Mouse (Mus musculus): Measurements from ENCODE around the gene Tet3. TPM values are rescaled to one million over a fixed set of nuclear protein-coding genes. Genes with fewer than 3 reads are reported as not detected.
A peak's percentile ranks its signal among the peaks of the same experiment; 100 is the strongest.

Tet3 gene
- polyA plus RNA-seq, 1 experiment from 2014 or later, result 7.9 TPM

DNA sequence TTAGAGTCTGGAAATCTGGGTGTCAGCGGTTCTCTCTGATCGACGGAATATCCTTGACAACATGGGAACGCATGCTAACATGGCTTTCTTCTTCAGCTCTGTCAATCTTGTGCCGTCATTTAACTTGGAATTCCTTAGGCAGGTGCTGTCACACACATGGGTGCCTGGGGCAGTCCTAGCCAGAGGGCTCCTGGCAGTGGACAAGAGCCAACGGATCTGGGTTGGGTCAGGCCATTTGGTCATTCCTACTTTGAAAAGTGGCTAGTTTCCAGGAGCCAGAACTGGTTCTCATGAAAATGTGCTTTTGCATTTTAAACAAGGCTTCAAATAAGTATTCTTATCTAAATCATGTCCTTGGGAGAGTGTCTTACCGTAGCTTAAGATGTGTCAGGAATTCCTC lies 12.9 kb upstream of the Tet3 start:
- 0 out of 2 replicates have a peak, but pooled peaks cover 2% of the 10 kb centered on the region for H3K4me1 ChIP-seq (ENCODE audit: insufficient read depth)
- TF ChIP-seq CTCF (IDR thresholded peaks at IDR 0.05; ENCODE audit: low read depth), result no peak
- TF ChIP-seq EP300 (IDR thresholded peaks at IDR 0.05; ENCODE audit: low read depth), result no peak
- no peaks in the 10 kb centered on the region for H3K9me3 ChIP-seq (ENCODE audit: low read length)
- no peaks in the 10 kb centered on the region for H3K36me3 ChIP-seq (replicated peaks; ENCODE audit: insufficient read depth, low read length)
- no peaks in the 10 kb centered on the region for H3K27me3 ChIP-seq (ENCODE audit: insufficient read depth, low read length)
- H3K9ac ChIP-seq (replicated peaks), result no peak overlapping the region
- no peak overlapping the region for H3K4me2 ChIP-seq (ENCODE audit: low read depth, low read length)
- 88% methylated on average over 7 of the region's 7 CpGs for WGBS (ENCODE audit: insufficient replicate concordance)
- no peak overlapping the region for H3K4me3 ChIP-seq (ENCODE audit: low read depth, low read length)
- DNase-seq, result no peak
- H3K27ac ChIP-seq (ENCODE audit: low read depth), result no peak overlapping the region
- no peak for ATAC-seq

GRCm38 (mm10) chr6:83464011-83464410 lies 5.1 kb upstream of the Tet3 start:
- TF ChIP-seq EP300 (IDR thresholded peaks at IDR 0.05; ENCODE audit: low read depth), result no peak
- no peak for TF ChIP-seq CTCF (IDR thresholded peaks at IDR 0.05; ENCODE audit: low read depth)
- no peak overlapping the region for H3K4me2 ChIP-seq (ENCODE audit: low read depth, low read length)
- H3K27ac ChIP-seq (ENCODE audit: low read depth), result no peak overlapping the region
- no peak overlapping the region for H3K9ac ChIP-seq (replicated peaks)
- ATAC-seq, result no peak
- peaks cover 3% of the 10 kb centered on the region; the same call in 1 of the 2 replicates for H3K4me1 ChIP-seq (ENCODE audit: insufficient read depth)
- H3K4me3 ChIP-seq (ENCODE audit: low read depth, low read length), result no peak overlapping the region
- no peaks in the 10 kb centered on the region for H3K36me3 ChIP-seq (replicated peaks; ENCODE audit: insufficient read depth, low read length)
- H3K27me3 ChIP-seq (ENCODE audit: insufficient read depth, low read length), result no peaks in the 10 kb centered on the region
- DNase-seq, result no peak
- H3K9me3 ChIP-seq (ENCODE audit: low read length), result no peaks in the 10 kb centered on the region

- peak overlapping the region; percentile 85 for H3K4me3 ChIP-seq (ENCODE audit: low read depth, low read length)
- H3K4me2 ChIP-seq (ENCODE audit: low read depth, low read length), result peak overlapping the region; percentile 98
- WGBS (ENCODE audit: insufficient replicate concordance), result 3% methylated on average over 32 of the region's 33 CpGs
- peak overlapping the region; percentile 96 for H3K9ac ChIP-seq (replicated peaks)
- peak; percentile 20; the same call in 1 of the 2 replicates for ATAC-seq
- H3K27me3 ChIP-seq (ENCODE audit: insufficient read depth, low read length), result no peaks in the 10 kb centered on the region
- H3K4me1 ChIP-seq (ENCODE audit: insufficient read depth), result peaks cover 43% of the 10 kb centered on the region
- DNase-seq, result no peak
- H3K9me3 ChIP-seq (ENCODE audit: low read length), result no peaks in the 10 kb centered on the region
- TF ChIP-seq EP300 (IDR thresholded peaks at IDR 0.05; ENCODE audit: low read depth) (no peak), CTCF (IDR thresholded peaks at IDR 0.05; ENCODE audit: low read depth) (no peak)
- peak overlapping the region; percentile 98 for H3K27ac ChIP-seq (ENCODE audit: low read depth)
- no peaks in the 10 kb centered on the region; the same call in 1 of the 2 replicates for H3K36me3 ChIP-seq (replicated peaks; ENCODE audit: insufficient read depth, low read length)
Observed at GRCm38 (mm10) chr6:83456984-83457810, 1.7 kb downstream of the Tet3 start.

- WGBS (ENCODE audit: insufficient replicate concordance), result 1% methylated on average over 63 of the region's 105 CpGs
- DNase-seq (peak; percentile 81), ATAC-seq (peak; percentile 83)
- H3K9me3 ChIP-seq (ENCODE audit: low read length), result no peaks in the 10 kb centered on the region
- no peaks in the 10 kb centered on the region for H3K27me3 ChIP-seq (ENCODE audit: insufficient read depth, low read length)
- peak overlapping the region; percentile 98 for H3K27ac ChIP-seq (ENCODE audit: low read depth)
- peaks cover 51% of the 10 kb centered on the region for H3K4me1 ChIP-seq (ENCODE audit: insufficient read depth)
- H3K36me3 ChIP-seq (replicated peaks; ENCODE audit: insufficient read depth, low read length), result no peaks in the 10 kb centered on the region; the same call in 1 of the 2 replicates
- peak overlapping the region; percentile 85 for H3K4me3 ChIP-seq (ENCODE audit: low read depth, low read length)
- peak overlapping the region; percentile 98 for H3K4me2 ChIP-seq (ENCODE audit: low read depth, low read length)
- peak overlapping the region; percentile 96 for H3K9ac ChIP-seq (replicated peaks)
- TF ChIP-seq EP300 (IDR thresholded peaks at IDR 0.05; ENCODE audit: low read depth) (no peak), CTCF (IDR thresholded peaks at IDR 0.05; ENCODE audit: low read depth) (0 out of 2 replicates have a peak, but pooled peaks have one; percentile 22)
Observed at GRCm38 (mm10) chr6:83456131-83456983, 2.5 kb downstream of the Tet3 start.

DNA sequence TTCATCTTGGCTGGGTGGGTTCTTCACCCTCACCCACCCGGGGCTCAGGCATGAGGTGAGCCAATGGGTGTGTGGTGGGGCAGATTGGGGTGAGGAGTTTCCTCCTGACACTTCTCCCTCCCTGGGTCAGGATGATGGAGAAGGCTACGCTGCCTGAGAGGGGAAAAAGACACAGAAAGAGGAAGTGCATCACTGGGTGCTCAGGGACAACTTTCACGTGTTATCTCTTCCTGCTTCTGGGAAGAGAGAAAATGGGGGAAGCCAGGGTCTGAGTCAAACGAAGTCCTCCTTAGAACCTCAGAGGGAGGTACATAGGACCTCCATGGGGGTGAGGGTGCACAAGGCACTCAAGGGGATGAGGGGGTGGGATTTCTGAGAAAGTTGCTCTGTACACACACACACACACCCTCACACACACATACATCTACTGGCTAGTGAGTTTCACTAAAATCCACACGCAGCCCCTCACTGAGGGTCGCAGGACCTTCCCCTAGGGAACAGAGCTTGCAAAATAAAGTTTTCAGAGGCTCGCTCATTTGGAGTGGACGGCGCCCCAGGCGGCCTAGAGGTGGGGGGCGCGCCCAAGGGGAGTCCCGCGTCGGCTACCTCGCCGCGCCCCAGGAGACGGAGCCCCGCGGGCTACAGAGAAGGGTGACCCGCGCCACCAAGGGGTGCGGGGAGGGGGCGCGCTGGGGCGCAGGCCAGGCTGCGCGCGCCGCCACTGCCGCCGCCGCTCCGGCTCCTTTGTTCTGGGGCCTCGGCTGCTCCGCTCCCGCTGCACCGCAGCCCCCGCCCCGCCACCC lies 3.4 kb downstream of the Tet3 start:
- Histone ChIP-seq H3K9ac (replicated peaks) (peak overlapping the region; percentile 96), H3K27me3 (ENCODE audit: insufficient read depth, low read length) (no peaks in the 10 kb centered on the region), H3K4me2 (ENCODE audit: low read depth, low read length) (peak overlapping the region; percentile 98), H3K27ac (ENCODE audit: low read depth) (peak overlapping the region; percentile 98), H3K9me3 (ENCODE audit: low read length) (no peaks in the 10 kb centered on the region), H3K4me3 (ENCODE audit: low read depth, low read length) (peak overlapping the region; percentile 85), H3K36me3 (replicated peaks; ENCODE audit: insufficient read depth, low read length) (no peaks in the 10 kb centered on the region; the same call in 1 of the 2 replicates), H3K4me1 (ENCODE audit: insufficient read depth) (peaks cover 59% of the 10 kb centered on the region)
- peak; percentile 30 for DNase-seq
- no peak for TF ChIP-seq EP300 (IDR thresholded peaks at IDR 0.05; ENCODE audit: low read depth)
- no peak for TF ChIP-seq CTCF (IDR thresholded peaks at IDR 0.05; ENCODE audit: low read depth)
- peak; percentile 11; the same call in 1 of the 2 replicates for ATAC-seq
- WGBS (ENCODE audit: insufficient replicate concordance), result 2% methylated on average over 27 of the region's 41 CpGs

Measured in liver, postnatal 0 days (tissue).